Mouse (Mus musculus): ENCODE results near the gene Slc23a3. TPM values are rescaled to one million over a fixed set of nuclear protein-coding genes. Genes with fewer than 3 reads are reported as not detected.

The Slc23a3 gene
- polyA plus RNA-seq, 1 experiment, result 0.08 TPM

DNA sequence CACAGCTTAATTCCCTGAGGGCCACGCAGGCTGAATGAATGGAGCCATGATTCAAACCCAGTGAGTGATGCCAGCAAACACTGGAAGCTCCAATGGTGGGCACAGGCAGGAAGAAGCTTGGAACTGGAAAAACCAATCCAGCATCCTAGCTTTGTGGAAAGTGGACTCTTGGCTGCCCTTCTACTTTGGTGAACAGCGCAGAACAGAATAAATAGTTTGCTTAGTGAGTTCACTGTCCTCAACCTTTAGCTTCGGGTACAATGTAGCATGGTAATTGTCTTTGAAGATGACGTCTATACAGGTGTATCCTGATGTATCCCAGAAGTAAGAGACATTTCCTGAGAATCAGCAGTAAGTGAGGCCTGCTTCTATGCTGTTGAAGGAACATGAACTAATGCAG, 15.0 kb upstream of the Slc23a3 start:
- H3K4me3 ChIP-seq, result no peak overlapping the region
- peaks cover 3% of the 10 kb centered on the region for H3K79me2 ChIP-seq (ENCODE audit: control insufficient read depth, insufficient read depth)
- no peak overlapping the region for H3K4me2 ChIP-seq (ENCODE audit: low read depth)
- no peak for TF ChIP-seq POLR2A (IDR thresholded peaks at IDR 0.05; ENCODE audit: insufficient read length, low read depth)
- no peak for TF ChIP-seq SRF (IDR thresholded peaks at IDR 0.05; ENCODE audit: control insufficient read depth, insufficient read length, low read depth)
- no peak for TF ChIP-seq MYOG (IDR thresholded peaks at IDR 0.05; ENCODE audit: control insufficient read depth in 1 of 3, insufficient read depth in 1 of 3, insufficient read length in 2 of 3, low read depth in 2 of 3)
- no peak for TF ChIP-seq TCF3 (IDR thresholded peaks at IDR 0.05; ENCODE audit: insufficient read length, low read depth)
- no peak for TF ChIP-seq REST (IDR thresholded peaks at IDR 0.05; ENCODE audit: insufficient read depth, insufficient read length)
- H3K27me3 ChIP-seq (ENCODE audit: control insufficient read depth, insufficient read depth, insufficient read length), result no peaks in the 10 kb centered on the region
- H3ac ChIP-seq (ENCODE audit: control insufficient read depth, insufficient read length), result no peak overlapping the region
- H3K36me3 ChIP-seq (ENCODE audit: control insufficient read depth, insufficient read depth), result peaks cover 7% of the 10 kb centered on the region

DNA sequence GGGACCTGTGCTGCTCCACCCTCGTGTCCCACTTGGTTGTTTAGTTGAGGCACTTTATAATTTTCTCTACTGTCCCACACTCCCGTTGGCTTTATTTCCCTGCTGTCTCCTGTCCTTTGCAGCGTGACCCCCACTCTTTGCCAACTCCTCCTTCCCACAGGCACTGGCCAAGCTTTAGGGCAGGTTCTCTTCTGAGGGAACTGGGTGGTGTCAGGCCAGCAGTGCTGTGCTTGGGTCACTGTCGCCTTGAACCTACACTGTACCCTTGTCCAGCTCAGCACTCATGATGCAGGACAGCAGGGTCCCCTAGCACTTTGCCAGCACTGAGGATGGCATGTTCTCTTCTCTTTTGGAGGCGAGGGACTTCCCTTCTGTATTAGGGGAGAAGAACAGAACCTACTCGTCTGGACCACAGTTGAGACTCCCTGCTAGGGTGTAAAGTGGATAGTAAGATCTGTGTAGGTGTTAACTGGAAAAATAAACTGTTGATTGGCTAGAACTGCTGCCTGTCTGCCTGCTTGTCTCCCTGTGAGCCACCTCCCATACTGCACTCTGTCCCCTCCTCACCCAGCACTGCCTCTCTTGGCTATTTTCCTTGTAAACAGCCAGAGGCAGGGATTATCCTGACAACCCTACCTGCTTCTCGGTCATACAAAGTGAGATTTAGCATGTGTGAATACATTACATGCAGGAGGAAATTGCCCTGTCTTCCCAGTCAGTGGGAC, 13.9 kb upstream of the Slc23a3 start:
- no peak overlapping the region for H3ac ChIP-seq (ENCODE audit: control insufficient read depth, insufficient read length)
- peaks cover 5% of the 10 kb centered on the region for H3K79me2 ChIP-seq (ENCODE audit: control insufficient read depth, insufficient read depth)
- H3K4me2 ChIP-seq (ENCODE audit: low read depth), result no peak overlapping the region
- no peak for TF ChIP-seq POLR2A (IDR thresholded peaks at IDR 0.05; ENCODE audit: insufficient read length, low read depth)
- TF ChIP-seq USF1 (IDR thresholded peaks at IDR 0.05; ENCODE audit: low read depth), result no peak
- TF ChIP-seq MAX (IDR thresholded peaks at IDR 0.05; ENCODE audit: low read depth), result no peak
- TF ChIP-seq POLR2AphosphoS2 (IDR thresholded peaks at IDR 0.05; ENCODE audit: insufficient read length, low read depth), result no peak
- no peak for TF ChIP-seq MYOG (IDR thresholded peaks at IDR 0.05; ENCODE audit: control insufficient read depth in 1 of 3, insufficient read depth in 1 of 3, insufficient read length in 2 of 3, low read depth in 2 of 3)
- TF ChIP-seq TCF3 (IDR thresholded peaks at IDR 0.05; ENCODE audit: insufficient read length, low read depth), result no peak
- no peak for TF ChIP-seq TCF12 (IDR thresholded peaks at IDR 0.05; ENCODE audit: insufficient read depth, poor library complexity, severe bottlenecking)
- TF ChIP-seq E2F4 (IDR thresholded peaks at IDR 0.05; ENCODE audit: insufficient read depth), result no peak
- no peak for TF ChIP-seq MYOD1 (IDR thresholded peaks at IDR 0.05; ENCODE audit: control insufficient read depth in 1 of 3, insufficient read length in 2 of 3, low read depth in 2 of 3)
- no peak for TF ChIP-seq REST (IDR thresholded peaks at IDR 0.05; ENCODE audit: insufficient read depth, insufficient read length)
- no peak for TF ChIP-seq CEBPB (IDR thresholded peaks at IDR 0.05; ENCODE audit: insufficient read depth, poor library complexity, severe bottlenecking)
- no peak for TF ChIP-seq SRF (IDR thresholded peaks at IDR 0.05; ENCODE audit: control insufficient read depth, insufficient read length, low read depth)
- peaks cover 7% of the 10 kb centered on the region for H3K36me3 ChIP-seq (ENCODE audit: control insufficient read depth, insufficient read depth)
- H3K27me3 ChIP-seq (ENCODE audit: control insufficient read depth, insufficient read depth, insufficient read length), result no peaks in the 10 kb centered on the region
- no peak overlapping the region for H3K4me3 ChIP-seq

DNA sequence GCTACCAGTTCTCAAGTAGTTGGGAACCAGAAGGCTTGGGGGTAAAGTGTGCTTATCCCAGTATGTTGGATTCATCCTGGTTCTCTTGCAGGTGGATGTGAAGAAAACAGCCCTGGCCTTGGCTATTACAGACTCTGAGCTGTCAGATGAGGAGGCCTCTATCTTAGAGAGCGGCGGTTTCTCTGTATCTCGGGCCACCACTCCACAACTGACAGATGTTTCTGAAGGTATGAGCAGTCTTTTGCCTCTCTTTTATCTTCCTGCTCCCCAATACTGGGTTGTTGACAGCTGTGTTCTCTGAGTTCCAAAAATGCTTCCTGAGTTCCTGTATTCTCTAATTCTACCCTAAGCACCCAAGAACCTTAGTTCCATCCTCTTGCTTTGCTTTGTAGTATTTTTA, 11.9 kb upstream of the Slc23a3 start:
- Histone ChIP-seq H3K27me3 (ENCODE audit: control insufficient read depth, insufficient read depth, insufficient read length) (no peaks in the 10 kb centered on the region), H3K4me3 (no peak overlapping the region), H3ac (ENCODE audit: control insufficient read depth, insufficient read length) (no peak overlapping the region), H3K79me2 (ENCODE audit: control insufficient read depth, insufficient read depth) (peaks cover 5% of the 10 kb centered on the region), H3K4me2 (ENCODE audit: low read depth) (no peak overlapping the region), H3K36me3 (ENCODE audit: control insufficient read depth, insufficient read depth) (peaks cover 7% of the 10 kb centered on the region)
- TF ChIP-seq CEBPB (IDR thresholded peaks at IDR 0.05; ENCODE audit: insufficient read depth, poor library complexity, severe bottlenecking), result no peak

DNA sequence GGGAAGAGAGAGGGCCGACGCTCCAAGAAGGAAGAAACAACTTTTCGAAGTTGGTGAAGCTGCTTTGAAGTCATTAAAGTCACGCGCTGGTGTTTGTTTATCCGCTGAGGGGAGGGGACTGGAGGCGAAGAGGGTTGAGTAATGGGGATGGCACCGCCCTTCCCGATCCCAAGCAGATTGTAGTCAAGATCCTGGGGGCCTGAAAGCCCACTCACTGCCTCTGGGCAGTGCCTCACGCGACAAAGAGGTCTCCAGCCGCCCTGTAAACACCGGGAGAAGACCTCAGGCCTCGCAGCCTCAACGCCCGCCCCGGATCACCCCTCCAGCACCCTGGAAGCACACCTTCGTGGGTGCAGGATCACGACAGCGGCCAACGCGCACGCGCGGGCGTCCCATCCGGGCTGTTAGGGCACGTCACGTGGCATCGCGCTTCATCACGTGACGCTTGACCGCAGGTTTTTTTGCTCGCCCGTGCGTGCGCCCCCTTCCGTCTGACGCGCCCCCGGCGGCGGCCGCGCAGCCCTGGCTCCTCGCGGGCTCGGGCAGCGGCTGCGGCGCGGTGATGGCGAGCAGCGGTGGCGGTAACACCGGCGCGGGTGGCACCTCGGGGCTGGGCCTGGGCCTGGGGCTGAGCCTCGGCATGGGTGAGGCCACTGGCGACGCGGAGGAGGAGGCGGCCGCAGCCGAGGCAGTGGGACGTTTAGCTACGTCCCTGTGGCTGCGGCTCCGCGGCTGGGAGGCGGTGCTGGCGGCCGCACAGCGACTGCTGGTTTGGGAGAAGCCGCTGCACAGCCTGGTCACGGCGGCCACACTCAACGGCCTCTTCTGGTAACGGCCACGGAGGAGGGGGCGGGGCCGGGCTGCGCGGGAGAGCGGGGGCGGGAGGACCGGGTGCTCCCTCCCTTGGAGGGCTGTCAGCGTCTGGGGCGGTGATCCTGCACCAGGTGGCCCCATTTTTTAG, 8.9 kb upstream of the Slc23a3 start, which contains the start of the genes Cnppd1 and Retreg2:
Cnppd1 (minus strand) TSS at position 411 of the 961 bp plus-strand sequence.
Retreg2 (plus strand) TSS at position 478 of the 961 bp plus-strand sequence.
- H3ac ChIP-seq (ENCODE audit: control insufficient read depth, insufficient read length), result peak within 1 kb of the TSS; percentile 68
- peak within 1 kb of the TSS; percentile 97 for H3K4me2 ChIP-seq (ENCODE audit: low read depth)
- H3K36me3 ChIP-seq (ENCODE audit: control insufficient read depth, insufficient read depth), result peaks cover 26% of the 10 kb centered on the region
- H3K27me3 ChIP-seq (ENCODE audit: control insufficient read depth, insufficient read depth, insufficient read length), result no peaks in the 10 kb centered on the region
- H3K4me3 ChIP-seq, result peak within 1 kb of the TSS; percentile 75
- TF ChIP-seq TCF12 (IDR thresholded peaks at IDR 0.05; ENCODE audit: insufficient read depth, poor library complexity, severe bottlenecking) (no peak), CEBPB (IDR thresholded peaks at IDR 0.05; ENCODE audit: insufficient read depth, poor library complexity, severe bottlenecking) (no peak), SRF (IDR thresholded peaks at IDR 0.05; ENCODE audit: control insufficient read depth, insufficient read length, low read depth) (peak; percentile 28), USF1 (IDR thresholded peaks at IDR 0.05; ENCODE audit: low read depth) (peak; percentile 99), MAX (IDR thresholded peaks at IDR 0.05; ENCODE audit: low read depth) (peak; percentile 33), REST (IDR thresholded peaks at IDR 0.05; ENCODE audit: insufficient read depth, insufficient read length) (no peak), E2F4 (IDR thresholded peaks at IDR 0.05; ENCODE audit: insufficient read depth) (no peak), TCF3 (IDR thresholded peaks at IDR 0.05; ENCODE audit: insufficient read length, low read depth) (peak; percentile 12), MYOD1 (IDR thresholded peaks at IDR 0.05; ENCODE audit: control insufficient read depth in 1 of 3, insufficient read length in 2 of 3, low read depth in 2 of 3) (peak in 1 of 3 experiments; percentile 50), POLR2A (IDR thresholded peaks at IDR 0.05; ENCODE audit: insufficient read length, low read depth) (peak; percentile 85), POLR2AphosphoS2 (IDR thresholded peaks at IDR 0.05; ENCODE audit: insufficient read length, low read depth) (peak; percentile 96), MYOG (IDR thresholded peaks at IDR 0.05; ENCODE audit: control insufficient read depth in 1 of 3, insufficient read depth in 1 of 3, insufficient read length in 2 of 3, low read depth in 2 of 3) (peak in 2 of 3 experiments; percentile 2 to 61)
- peaks cover 5% of the 10 kb centered on the region for H3K79me2 ChIP-seq (ENCODE audit: control insufficient read depth, insufficient read depth)
